Mouse (Mus musculus) B cell, adult 62 days (primary cell): ENCODE results near the gene Cep89. TPM values are rescaled to one million over a fixed set of nuclear protein-coding genes. Genes with fewer than 3 reads are reported as not detected.

Experiments used
- total RNA-seq: library from RNA; stranded (reverse); gene quantifications from 4 replicates; pipeline ENCODE4 v1.2.4, GENCODE M21; 2023

The Cep89 gene
- total RNA-seq = 24.7 to 31.6 TPM (median 28.4 TPM) in 4 replicates

DNA sequence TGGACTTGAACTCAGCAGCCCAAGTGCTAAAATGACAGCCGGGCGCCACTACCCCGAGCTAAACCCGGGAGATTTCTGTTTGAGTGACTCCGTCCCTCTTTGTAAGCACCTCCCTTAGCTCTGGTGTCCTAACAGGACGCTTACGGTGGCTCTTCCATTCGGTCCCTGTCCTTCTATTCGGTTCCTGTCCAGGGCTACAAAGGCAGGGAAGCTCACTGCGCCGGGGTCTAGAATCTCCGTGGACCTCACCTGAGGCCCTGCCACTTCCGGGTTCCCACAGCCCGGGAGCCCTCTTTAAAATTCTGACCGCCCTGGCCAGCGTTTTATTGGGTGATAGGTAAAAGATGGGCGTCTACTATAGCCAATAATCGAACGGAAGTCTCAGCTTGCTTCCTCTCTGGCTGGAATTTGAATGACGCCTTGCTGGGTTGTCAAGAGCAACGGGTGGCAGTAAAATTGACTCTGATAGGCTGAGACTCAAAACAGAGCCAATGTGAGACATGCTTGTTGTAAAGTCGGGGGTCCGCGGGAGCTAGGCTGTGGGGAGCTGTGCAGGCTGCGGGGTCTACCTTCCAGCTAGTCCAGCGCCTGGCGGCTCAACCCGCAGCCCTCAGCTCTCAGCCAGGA lies at the start of gene Cep89, which contains the start of gene Faap24:
Gene Cep89 (plus strand): TSS at position 494 of the 627 bp plus-strand sequence.
Gene Faap24 (minus strand): TSS at position 295 of the 627 bp plus-strand sequence.

DNA sequence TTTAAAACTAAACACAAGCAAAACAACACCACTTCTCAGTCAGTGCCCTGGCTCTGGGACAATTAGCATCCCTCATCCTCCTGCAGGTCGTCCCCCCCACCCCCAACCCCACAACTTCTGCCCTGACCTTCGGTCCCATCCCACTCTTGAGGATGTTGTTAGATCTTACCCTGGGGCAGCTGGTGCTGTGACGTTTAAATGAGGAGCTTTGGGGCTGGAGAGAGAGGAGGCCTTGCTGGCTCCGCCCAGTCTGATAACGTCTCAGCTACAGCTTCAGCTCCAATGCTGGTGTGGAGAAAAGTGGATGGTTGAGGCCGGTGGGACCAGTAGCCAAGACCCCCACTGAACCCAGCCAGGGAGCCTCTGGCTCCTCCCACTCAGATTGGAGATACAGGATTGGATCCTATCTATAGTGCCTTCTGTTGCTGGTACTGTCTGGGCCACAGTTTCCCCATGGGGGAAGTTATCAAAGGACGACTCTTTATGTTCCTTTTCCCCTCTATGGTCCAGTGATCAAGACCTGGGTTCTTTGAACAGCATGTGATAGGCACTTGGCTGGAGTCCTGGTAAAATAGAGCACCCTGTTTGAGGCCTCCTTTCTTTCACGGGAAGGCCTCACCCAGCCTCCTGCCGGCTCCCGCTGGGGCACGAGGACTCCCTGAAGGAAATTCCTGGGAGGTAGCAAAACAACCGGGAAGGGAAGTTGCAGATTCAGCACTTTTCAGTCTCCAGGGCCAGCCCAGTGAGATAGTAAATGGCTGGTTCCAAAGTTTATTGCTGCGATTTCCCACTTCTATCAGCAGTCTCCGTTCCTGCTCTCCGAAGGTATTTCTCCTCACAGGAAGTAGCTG lies 51.4 kb downstream of the Cep89 start, which contains the start of gene Slc7a9:
Gene Slc7a9 (plus strand): TSS at position 801 of the 851 bp plus-strand sequence.

Other genes starting within 250 kb of the Cep89 start
- not detected in 4 replicates for gene Slc7a10, start 210.7 kb upstream of the Cep89 start, total RNA-seq
- gene Lrp3, start 181.5 kb upstream of the Cep89 start, total RNA-seq = not detected in 4 replicates
- gene Gpatch1, start 78.6 kb upstream of the Cep89 start, total RNA-seq = 17.3 to 20.4 TPM (median 18.0 TPM) in 4 replicates
- 0.17 to 0.56 TPM (median 0.27 TPM) in 4 replicates for gene Rhpn2, start 62.9 kb upstream of the Cep89 start, total RNA-seq
- 10.5 to 14.9 TPM (median 13.4 TPM) in 4 replicates for gene Faap24, start 199 bp upstream of the Cep89 start, total RNA-seq
- gene Slc7a9, start 51.8 kb downstream of the Cep89 start, total RNA-seq = not detected in 4 replicates
- gene Tdrd12, start 140.7 kb downstream of the Cep89 start, total RNA-seq = not detected in 4 replicates
- gene Nudt19, start 159.3 kb downstream of the Cep89 start, total RNA-seq = 20.8 to 28.5 TPM (median 25.4 TPM) in 4 replicates
- gene Rgs9bp, start 188.5 kb downstream of the Cep89 start, total RNA-seq = 0.09 to 0.22 TPM (median 0.18 TPM) in 3 of 4 replicates, not detected in the other
- gene Ankrd27, start 189.2 kb downstream of the Cep89 start, total RNA-seq = 36.5 to 48.4 TPM (median 43.6 TPM) in 4 replicates